Mouse (Mus musculus) olfactory bulb, adult 2 months (tissue): ENCODE results near the gene Gpbar1. TPM values are rescaled to one million over a fixed set of nuclear protein-coding genes. Genes with fewer than 3 reads are reported as not detected.
"Not testable (repeated sequence)": the region's sequence is repeated elsewhere in the genome, so short reads cannot be mapped to it uniquely, and the experiment has no call there.

ENCODE experiments used
- H3K27ac ChIP-seq: fragments of 200-500 bp; 2 replicates; pipeline ENCODE4 v1.5.1; 2012; ENCODE audit warnings: low read depth, low read length; ENCODE audit not compliant: insufficient read depth
- H3K4me1 ChIP-seq: fragments of 200-500 bp; 2 replicates; pipeline ENCODE4 v1.6.1; 2012; ENCODE audit warnings: low read length; ENCODE audit not compliant: control insufficient read depth, insufficient read depth
- H3K4me3 ChIP-seq: fragments of 200-500 bp; 2 replicates; pipeline ENCODE4 v1.5.1; 2012; ENCODE audit warnings: mild to moderate bottlenecking, low read depth, low read length, moderate library complexity; ENCODE audit not compliant: insufficient read depth
- CTCF ChIP-seq: fragments of 200-500 bp; IDR thresholded peaks from 2 replicates; pipeline ENCODE4 v1.5.1; 2012; ENCODE audit warnings: low read depth, mild to moderate bottlenecking, low read length, moderate library complexity; ENCODE audit not compliant: insufficient read depth
- POLR2A ChIP-seq: fragments of 200-500 bp; IDR thresholded peaks from 2 replicates; pipeline ENCODE4 v1.6.1; 2012; ENCODE audit warnings: mild to moderate bottlenecking, low read depth, low read length, moderate library complexity; ENCODE audit not compliant: insufficient read depth
- WGBS: fragments of 180-500 bp; shearing (Covaris S2); methylation state at CpG from one replicate; pipeline ENCODE4 v1.1.7; 2018; 5-methylcytosine and 5-hydroxymethylcytosine counted together
- polyA plus RNA-seq: library from polyadenylated mRNA; stranded (reverse); fragments of >200 nt; gene quantifications from 2 replicates; pipeline ENCODE4 v1.2.4, GENCODE M21; 2012; ENCODE audit warnings: low replicate concordance; ENCODE audit not compliant: missing spikeins, insufficient read depth, insufficient read length

Gpbar1 gene
- polyA plus RNA-seq, 1 experiment = not detected

GRCm38 (mm10) chr1:74321396-74321795, 43.0 kb downstream of the Gpbar1 start:
- Histone ChIP-seq H3K27ac (no peak overlapping the region), H3K4me3 (no peak overlapping the region), H3K4me1 (peaks cover 3% of the 10 kb centered on the region; the same call in 1 of the 2 replicates)
- WGBS = 66% methylated on average over 3 of the region's 3 CpGs
- TF ChIP-seq CTCF (no peak), POLR2A (no peak)

GRCm38 (mm10) chr1:74326916-74327315, 48.6 kb downstream of the Gpbar1 start:
- 85% methylated on average over 2 of the region's 2 CpGs for WGBS
- H3K27ac ChIP-seq, H3K4me3 ChIP-seq: not testable (repeated sequence)
- peaks cover 12% of the 10 kb centered on the region for H3K4me1 ChIP-seq

Other genes starting within 250 kb of the Gpbar1 start
- not detected in 2 replicates for gene Tns1, start 154.1 kb upstream of the Gpbar1 start, polyA plus RNA-seq
- gene Rufy4, start 153.0 kb upstream of the Gpbar1 start, polyA plus RNA-seq = not detected in 2 replicates
- not detected in 2 replicates for gene Cxcr2, start 124.6 kb upstream of the Gpbar1 start, polyA plus RNA-seq
- not detected in 2 replicates for gene Cxcr1, start 83.9 kb upstream of the Gpbar1 start, polyA plus RNA-seq
- gene Arpc2, start 42.5 kb upstream of the Gpbar1 start, polyA plus RNA-seq = not detected in 2 replicates
- not detected in 2 replicates for gene Aamp, start 6.2 kb downstream of the Gpbar1 start, polyA plus RNA-seq
- gene Pnkd, start 6.4 kb downstream of the Gpbar1 start, polyA plus RNA-seq = not detected in 2 replicates
- 36.6 TPM in 1 of 2 replicates, not detected in the other for gene Tmbim1, start 27.1 kb downstream of the Gpbar1 start, polyA plus RNA-seq
- gene Catip, start 83.6 kb downstream of the Gpbar1 start, polyA plus RNA-seq = not detected in 2 replicates
- not detected in 2 replicates for gene Slc11a1, start 96.6 kb downstream of the Gpbar1 start, polyA plus RNA-seq
- not detected in 2 replicates for gene Ctdsp1, start 113.0 kb downstream of the Gpbar1 start, polyA plus RNA-seq
- not detected in 2 replicates for gene Vil1, start 130.8 kb downstream of the Gpbar1 start, polyA plus RNA-seq
- gene Cnot9, start 227.5 kb downstream of the Gpbar1 start, polyA plus RNA-seq = not detected in 2 replicates